23 mouse cellular contexts compared by ENCODE assay signal in genomic region chr14:101771756-101772155, GRCm38 (mm10). TPM values are rescaled to one million over a fixed set of nuclear protein-coding genes. Genes with fewer than 3 reads are reported as not detected.
DNase-seq lines count a peak whose midpoint lies in the region; ATAC-seq and TF ChIP-seq lines count a peak whose summit lies in the region.
"Had no signal": no experiment of that assay in that cellular context is flagged by ENCODE, and none has a peak within 500 bp of the region (broad histone marks: within the 10 kb centered on the region; RNA-seq: fewer than 3 reads in every experiment).

No protein-coding gene starts in this region.

- no peak overlapping the region for H3K4me2 ChIP-seq in liver, postnatal 0 days (ENCODE audit: low read depth, low read length)
- H3K4me2 ChIP-seq in forebrain, embryonic 11.5 days (ENCODE audit: low read depth, low read length, severe bottlenecking), result no peak overlapping the region

- WGBS in kidney, adult 2 months, result 72% methylated on average over 6 of the region's 6 CpGs
- 63% methylated on average over 6 of the region's 6 CpGs for WGBS in liver, adult 2 months
- WGBS in liver, postnatal 0 days (ENCODE audit: insufficient replicate concordance), result 71% methylated on average over 6 of the region's 6 CpGs
- 93% methylated on average over 6 of the region's 6 CpGs for WGBS in forebrain, embryonic 11.5 days

- no peaks in the 10 kb centered on the region for H3K27me3 ChIP-seq in kidney, adult 2 months (replicated peaks; ENCODE audit: control insufficient read depth, insufficient read depth, low read length)
- no peaks in the 10 kb centered on the region for H3K27me3 ChIP-seq in liver, adult 2 months (ENCODE audit: control insufficient read depth, insufficient read depth, low read length)
- no peaks in the 10 kb centered on the region for H3K27me3 ChIP-seq in liver, postnatal 0 days (ENCODE audit: insufficient read depth, low read length)
- no peaks in the 10 kb centered on the region for H3K27me3 ChIP-seq in forebrain, embryonic 11.5 days (ENCODE audit: control insufficient read depth, insufficient read depth, low read length)
- H3K27me3 ChIP-seq: CH12.LX, Patski had no signal

- H3K4me1 ChIP-seq in kidney, adult 2 months (ENCODE audit: control insufficient read depth, insufficient read depth, low read length), result peaks cover 21% of the 10 kb centered on the region; the same call in 1 of the 2 replicates
- H3K4me1 ChIP-seq in liver, adult 2 months (ENCODE audit: control insufficient read depth, insufficient read depth, low read length), result peaks cover 3% of the 10 kb centered on the region; the same call in 1 of the 2 replicates
- no peaks in the 10 kb centered on the region for H3K4me1 ChIP-seq in liver, postnatal 0 days (ENCODE audit: insufficient read depth)
- peaks cover 18% of the 10 kb centered on the region for H3K4me1 ChIP-seq in embryonic fibroblast, embryonic 13.5 days (ENCODE audit: control insufficient read depth, insufficient read depth, low read length)
- no peaks in the 10 kb centered on the region for H3K4me1 ChIP-seq in forebrain, embryonic 11.5 days (replicated peaks; ENCODE audit: control insufficient read depth, insufficient read depth, low read length)

- no peak overlapping the region for H3K4me3 ChIP-seq in kidney, adult 2 months (ENCODE audit: insufficient read depth, low read depth, low read length)
- no peak overlapping the region for H3K4me3 ChIP-seq in liver, adult 2 months (ENCODE audit: insufficient read depth, low read depth, low read length)
- H3K4me3 ChIP-seq in liver, postnatal 0 days (ENCODE audit: low read depth, low read length), result no peak overlapping the region
- no peak overlapping the region for H3K4me3 ChIP-seq in embryonic fibroblast, embryonic 13.5 days (ENCODE audit: insufficient read depth, low read length)
- H3K4me3 ChIP-seq in forebrain, embryonic 11.5 days (ENCODE audit: low read depth, low read length), result no peak overlapping the region

- TF ChIP-seq CTCF in kidney, adult 2 months (conservative IDR thresholded peaks at IDR 0.05; ENCODE audit: insufficient read depth, insufficient read length, low read depth, low read length), result no peak
- TF ChIP-seq CTCF in liver, adult 2 months (IDR thresholded peaks at IDR 0.05; ENCODE audit: low read depth, low read length), result no peak
- no peak for TF ChIP-seq CTCF in liver, postnatal 0 days (IDR thresholded peaks at IDR 0.05; ENCODE audit: low read depth)
- no peak for TF ChIP-seq CTCF in embryonic fibroblast, embryonic 13.5 days (IDR thresholded peaks at IDR 0.05; ENCODE audit: borderline replicate concordance, insufficient read depth, low read length)

- TF ChIP-seq EP300 in liver, postnatal 0 days (IDR thresholded peaks at IDR 0.05; ENCODE audit: low read depth), result no peak

- no peaks in the 10 kb centered on the region for H3K36me3 ChIP-seq in kidney, adult 2 months (ENCODE audit: control insufficient read depth, insufficient read depth, low read length)
- no peaks in the 10 kb centered on the region for H3K36me3 ChIP-seq in liver, adult 2 months (ENCODE audit: control insufficient read depth, insufficient read depth, low read length)
- H3K36me3 ChIP-seq in liver, postnatal 0 days (replicated peaks; ENCODE audit: insufficient read depth, low read length), result no peaks in the 10 kb centered on the region
- H3K36me3 ChIP-seq in forebrain, embryonic 11.5 days (ENCODE audit: control insufficient read depth, insufficient read depth, low read length), result no peaks in the 10 kb centered on the region
- H3K36me3 ChIP-seq: G1E had no signal

- H3K9ac ChIP-seq in liver, adult 2 months (ENCODE audit: low read depth, low read length), result no peak overlapping the region
- no peak overlapping the region for H3K9ac ChIP-seq in liver, postnatal 0 days (replicated peaks)
- no peak overlapping the region for H3K9ac ChIP-seq in forebrain, embryonic 11.5 days (ENCODE audit: low read length)

- H3K9me3 ChIP-seq in liver, postnatal 0 days (ENCODE audit: low read length), result no peaks in the 10 kb centered on the region
- H3K9me3 ChIP-seq in forebrain, embryonic 11.5 days (ENCODE audit: control insufficient read depth, low read length), result no peaks in the 10 kb centered on the region

- DNase-seq in kidney, adult 2 months, result peak; percentile 66
- no peak for DNase-seq in kidney, postnatal 25 days
- DNase-seq in kidney, adult 9 months, result peak; percentile 71
- DNase-seq in kidney, postnatal 4 days, result no peak
- DNase-seq in liver, adult 2 months (ENCODE audit: extremely low read depth, low read depth, low spot score), result peak; percentile 84
- no peak for DNase-seq in liver, postnatal 0 days
- DNase-seq in forebrain, embryonic 11.5 days (ENCODE audit: low spot score), result no peak
- DNase-seq: adrenal gland, adult 2 months; adrenal gland, adult 8-10 months; adrenal gland, postnatal 10 days; adrenal gland, postnatal 14 days; adrenal gland, postnatal 25 days; adrenal gland, postnatal 36 days; B cell, adult 2 months; cerebellum, adult 11 months; cerebellum, adult 11-12 months had no signal

- H3K27ac ChIP-seq in kidney, adult 2 months (ENCODE audit: insufficient read depth, low read depth, low read length), result peak overlapping the region; percentile 93
- no peak overlapping the region for H3K27ac ChIP-seq in liver, adult 2 months (replicated peaks; ENCODE audit: insufficient read depth, low read depth, low read length)
- no peak overlapping the region for H3K27ac ChIP-seq in liver, postnatal 0 days (ENCODE audit: low read depth)
- H3K27ac ChIP-seq in embryonic fibroblast, embryonic 13.5 days (ENCODE audit: insufficient read depth, low read length), result peak overlapping the region; percentile 55; the same call in 1 of the 2 replicates
- no peak overlapping the region for H3K27ac ChIP-seq in forebrain, embryonic 11.5 days (ENCODE audit: low read depth, low read length)

- no peak for TF ChIP-seq POLR2A in kidney, adult 2 months (IDR thresholded peaks at IDR 0.05; ENCODE audit: low read depth, low read length)
- no peak for TF ChIP-seq POLR2A in liver, adult 2 months (IDR thresholded peaks at IDR 0.05; ENCODE audit: extremely low read depth, insufficient read depth, low read length)
- no peak for TF ChIP-seq POLR2A in embryonic fibroblast, embryonic 13.5 days (IDR thresholded peaks at IDR 0.05; ENCODE audit: low read depth, low read length)

- no peak for ATAC-seq in liver, postnatal 0 days
- no peak for ATAC-seq in forebrain, embryonic 11.5 days (replicated peaks; ENCODE audit: low FRiP score)
- ATAC-seq: activated CD4-positive, CD25-positive, alpha-beta regulatory T cell, adult 4 months; CD4-positive, CD25-positive, alpha-beta regulatory T cell, adult 4 months; Patski had no signal

- H3K79me2 ChIP-seq in liver, adult 2 months (ENCODE audit: control insufficient read depth, insufficient read depth, low read length), result no peaks in the 10 kb centered on the region

RNA-seq across cellular contexts. Expression of gene Lmo7, which starts 42.0 kb away (rescaled TPM):
- polyA plus RNA-seq in kidney, adult 2 months (2012; rRNA removed), result 40.0 and 53.1 TPM in 2 replicates
- total RNA-seq in liver, adult 2 months (2014; rRNA removed), result 27.1 and 30.0 TPM in 2 replicates
- polyA plus RNA-seq in liver, adult 2 months (2012; rRNA removed), result 7.1 and 8.3 TPM in 2 replicates
- 2.0 and 2.8 TPM in 2 replicates for polyA plus RNA-seq in liver, postnatal 0 days (2015; fragmentation: Nextera tagmentation; extraction: Ambion mirVana)
- 61.2 and 61.5 TPM in 2 replicates for polyA plus RNA-seq in embryonic fibroblast, embryonic 13.5 days (2011; ENCODE audit: insufficient read length, low read depth, missing spikeins)
- polyA plus RNA-seq in forebrain, embryonic 11.5 days (2014; fragmentation: Nextera tagmentation; extraction: Ambion mirVana), result 1.3 and 1.4 TPM in 2 replicates
- total RNA-seq: MEL had no signal
- polyA plus RNA-seq: G1E had no signal

RNA-seq across cellular contexts. Expression of gene Gm9922, which starts 42.1 kb away (rescaled TPM):
- polyA plus RNA-seq in kidney, adult 2 months (2012; rRNA removed), result 10.2 and 13.3 TPM in 2 replicates
- not detected in 2 replicates for total RNA-seq in liver, adult 2 months (2014; rRNA removed)
- polyA plus RNA-seq in liver, adult 2 months (2012; rRNA removed), result not detected in 2 replicates
- polyA plus RNA-seq in liver, postnatal 0 days (2015; fragmentation: Nextera tagmentation; extraction: Ambion mirVana), result not detected in 2 replicates
- polyA plus RNA-seq in embryonic fibroblast, embryonic 13.5 days (2011; ENCODE audit: insufficient read length, low read depth, missing spikeins), result 1.3 TPM in 1 of 2 replicates, not detected in the other
- polyA plus RNA-seq in forebrain, embryonic 11.5 days (2014; fragmentation: Nextera tagmentation; extraction: Ambion mirVana), result 0.68 and 1.5 TPM in 2 replicates
- total RNA-seq: G1E, MEL had no signal
- polyA plus RNA-seq: activated CD4-positive, CD25-positive, alpha-beta regulatory T cell, adult 4 months; CD4-positive, CD25-positive, alpha-beta regulatory T cell, adult 4 months; G1E had no signal

Comparison
In these comparisons a context has a peak if more than half of its experiments do, and no peak if none do; other contexts are left out.
1. DNase-seq: peak in kidney, adult 2 months (single experiment), kidney, adult 9 months (single experiment) and liver, adult 2 months (single experiment); none in kidney, postnatal 25 days (0 of 2), kidney, postnatal 4 days (0 of 2), liver, postnatal 0 days (single experiment) and forebrain, embryonic 11.5 days (single experiment).
2. H3K27ac ChIP-seq: peak in kidney, adult 2 months (single experiment) and embryonic fibroblast, embryonic 13.5 days (single experiment); none in liver, adult 2 months (single experiment), liver, postnatal 0 days (single experiment) and forebrain, embryonic 11.5 days (single experiment).